Mouse (Mus musculus) liver, adult 2 months (tissue): ENCODE data around the gene Gatc. TPM values are rescaled to one million over a fixed set of nuclear protein-coding genes. Genes with fewer than 3 reads are reported as not detected.
A peak's percentile ranks its signal among the peaks of the same experiment; 100 is the strongest.

ENCODE experiments used
- DNase-seq: peaks from one replicate; pipeline ENCODE4 v3.0.0-alpha.2; 2011; ENCODE audit warnings: low read depth, low spot score; ENCODE audit errors: extremely low read depth
- H3K27ac ChIP-seq: fragments of 200-500 bp; replicated peaks from 2 replicates; pipeline ENCODE4 v1.5.1; 2012; ENCODE audit warnings: low read depth, mild to moderate bottlenecking, control low read depth, inconsistent platforms, low read length; ENCODE audit not compliant: insufficient read depth
- H3K27me3 ChIP-seq: fragments of 200-500 bp; 2 replicates; pipeline ENCODE4 v1.6.1; 2012; ENCODE audit warnings: mild to moderate bottlenecking, moderate library complexity, low read length, inconsistent platforms; ENCODE audit not compliant: control insufficient read depth, insufficient read depth
- H3K36me3 ChIP-seq: fragments of 200-500 bp; 2 replicates; pipeline ENCODE4 v1.6.1; 2012; ENCODE audit warnings: low read length, inconsistent platforms; ENCODE audit not compliant: control insufficient read depth, insufficient read depth
- H3K4me1 ChIP-seq: fragments of 200-500 bp; 2 replicates; pipeline ENCODE4 v1.6.1; 2011; ENCODE audit warnings: low read length; ENCODE audit not compliant: control insufficient read depth, insufficient read depth
- H3K4me3 ChIP-seq: fragments of 200-500 bp; 2 replicates; pipeline ENCODE4 v1.5.1; 2011; ENCODE audit warnings: low read depth, mild to moderate bottlenecking, control low read depth, low read length, moderate library complexity; ENCODE audit not compliant: insufficient read depth
- H3K79me2 ChIP-seq: fragments of 200-500 bp; 2 replicates; pipeline ENCODE4 v1.6.1; 2012; ENCODE audit warnings: inconsistent platforms, mild to moderate bottlenecking, low read length, moderate library complexity; ENCODE audit not compliant: control insufficient read depth, insufficient read depth
- H3K9ac ChIP-seq: fragments of 200-500 bp; 2 replicates; pipeline ENCODE4 v1.6.1; 2012; ENCODE audit warnings: low read depth, mild to moderate bottlenecking, control low read depth, inconsistent platforms, low read length
- CTCF ChIP-seq: fragments of 200-500 bp; IDR thresholded peaks from 2 replicates; pipeline ENCODE4 v1.5.1; 2011; ENCODE audit warnings: low read depth, low read length, control low read depth
- POLR2A ChIP-seq: fragments of 200-500 bp; IDR thresholded peaks from 2 replicates; pipeline ENCODE4 v1.6.1; 2011; ENCODE audit warnings: low read length, control low read depth; ENCODE audit not compliant: insufficient read depth; ENCODE audit errors: extremely low read depth
- WGBS: fragments of 180-500 bp; shearing (Covaris S2); methylation state at CpG from one replicate; pipeline ENCODE4 v1.1.7; 2018; 5-methylcytosine and 5-hydroxymethylcytosine counted together
- polyA plus RNA-seq: library from polyadenylated mRNA; depleted of rRNA; stranded (reverse); fragments of >200 nt; gene quantifications from 2 replicates; pipeline ENCODE4 v1.2.3, GENCODE M21; 2012
- total RNA-seq: library from RNA; depleted of rRNA; stranded (reverse); fragments of >200 nt; gene quantifications from 2 replicates; pipeline ENCODE4 v1.2.3, GENCODE M21; 2014

Gatc gene
- total and polyA plus RNA-seq, 2 experiments, result 6.3 to 11.0 TPM

GRCm38 (mm10) chr5:115326875-115327609, 13.9 kb downstream of the Gatc start, which contains the start of gene Srsf9:
Gene Srsf9, plus strand, starts transcription at chr5:115327177.
- H3K27me3 ChIP-seq, result no peaks in the 10 kb centered on the region
- H3K4me1 ChIP-seq, result 0 out of 2 replicates have a peak, but pooled peaks cover 6% of the 10 kb centered on the region
- under 1% methylated on average over 89 of the region's 97 CpGs for WGBS
- H3K36me3 ChIP-seq, result peaks cover 12% of the 10 kb centered on the region
- H3K79me2 ChIP-seq, result peaks cover 29% of the 10 kb centered on the region
- peak; percentile 76 for DNase-seq
- H3K27ac ChIP-seq, result peak within 1 kb of the TSS; percentile 51
- TF ChIP-seq POLR2A (0 out of 2 replicates have a peak, but pooled peaks have one; percentile 37), CTCF (no peak)
- peak within 1 kb of the TSS; percentile 97 for H3K4me3 ChIP-seq
- H3K9ac ChIP-seq, result peak within 1 kb of the TSS; percentile 96

- H3K9ac ChIP-seq, result peak overlapping the region; percentile 78
- peaks cover 6% of the 10 kb centered on the region for H3K36me3 ChIP-seq
- WGBS, result 24% methylated on average over 11 of the region's 11 CpGs
- H3K4me3 ChIP-seq, result peak overlapping the region; percentile 97
- 0 out of 2 replicates have a peak, but pooled peaks cover 6% of the 10 kb centered on the region for H3K4me1 ChIP-seq
- H3K27me3 ChIP-seq, result no peaks in the 10 kb centered on the region
- peak overlapping the region; percentile 51 for H3K27ac ChIP-seq
- TF ChIP-seq POLR2A (no peak), CTCF (no peak)
- DNase-seq, result no peak
- H3K79me2 ChIP-seq, result peaks cover 29% of the 10 kb centered on the region
These were observed 14.6 kb downstream of the Gatc start for GRCm38 (mm10) chr5:115326256-115326831.

DNA sequence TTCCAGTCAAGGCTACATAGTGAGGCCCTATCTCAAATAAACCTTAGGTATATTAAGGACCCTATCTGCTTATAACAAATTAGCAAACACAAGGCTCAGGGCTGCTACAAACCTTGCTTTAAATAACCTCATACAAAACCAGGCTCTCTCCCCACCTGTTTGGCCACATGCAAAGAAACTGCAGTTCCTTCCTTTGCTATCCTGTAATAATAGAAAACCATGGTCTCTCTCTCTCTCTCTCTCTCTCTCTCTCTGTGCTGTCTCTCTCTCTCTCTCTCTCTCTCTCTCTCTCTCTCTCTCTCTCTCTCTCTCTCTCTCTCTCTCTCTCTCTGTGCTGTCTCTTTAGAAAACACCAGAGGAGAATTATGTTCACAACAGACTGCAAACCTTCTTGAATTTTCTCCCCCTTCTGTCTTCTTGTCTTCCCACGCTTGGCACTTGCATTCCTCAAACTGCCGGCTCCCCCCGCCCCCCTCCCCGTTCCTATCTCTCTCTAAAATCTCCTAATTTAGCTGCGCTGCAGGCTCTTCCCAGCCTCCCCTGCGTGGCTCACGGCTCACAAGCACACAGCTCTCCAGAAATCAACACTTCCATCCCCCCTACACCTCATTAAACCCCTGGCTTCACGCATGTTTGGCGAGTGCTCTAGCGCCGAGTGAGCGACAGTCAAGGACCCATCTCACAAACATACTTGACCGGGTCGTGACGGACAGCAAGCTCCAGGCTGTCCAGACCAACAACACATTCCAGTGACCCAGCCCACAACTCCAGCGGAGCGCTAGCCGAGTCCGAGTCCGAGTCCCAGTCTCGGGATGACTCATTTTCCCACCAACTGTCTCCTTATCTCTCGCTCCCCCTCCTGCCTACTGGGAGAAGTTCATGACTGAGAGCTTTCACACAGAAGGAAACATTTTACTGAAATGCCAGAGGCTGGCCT, 21.7 kb downstream of the Gatc start:
- no peaks in the 10 kb centered on the region for H3K27me3 ChIP-seq
- TF ChIP-seq POLR2A (no peak), CTCF (peak; percentile 28; the same call in 1 of the 2 replicates)
- H3K4me1 ChIP-seq, result 0 out of 2 replicates have a peak, but pooled peaks cover 3% of the 10 kb centered on the region
- H3K27ac ChIP-seq, result no peak overlapping the region
- H3K4me3 ChIP-seq, result peak overlapping the region; percentile 18
- no peaks in the 10 kb centered on the region for H3K36me3 ChIP-seq
- 9% methylated on average over 22 of the region's 22 CpGs for WGBS
- no peaks in the 10 kb centered on the region for H3K79me2 ChIP-seq
- H3K9ac ChIP-seq, result peak overlapping the region; percentile 3; the same call in 1 of the 2 replicates
- DNase-seq, result peak; percentile 21

DNA sequence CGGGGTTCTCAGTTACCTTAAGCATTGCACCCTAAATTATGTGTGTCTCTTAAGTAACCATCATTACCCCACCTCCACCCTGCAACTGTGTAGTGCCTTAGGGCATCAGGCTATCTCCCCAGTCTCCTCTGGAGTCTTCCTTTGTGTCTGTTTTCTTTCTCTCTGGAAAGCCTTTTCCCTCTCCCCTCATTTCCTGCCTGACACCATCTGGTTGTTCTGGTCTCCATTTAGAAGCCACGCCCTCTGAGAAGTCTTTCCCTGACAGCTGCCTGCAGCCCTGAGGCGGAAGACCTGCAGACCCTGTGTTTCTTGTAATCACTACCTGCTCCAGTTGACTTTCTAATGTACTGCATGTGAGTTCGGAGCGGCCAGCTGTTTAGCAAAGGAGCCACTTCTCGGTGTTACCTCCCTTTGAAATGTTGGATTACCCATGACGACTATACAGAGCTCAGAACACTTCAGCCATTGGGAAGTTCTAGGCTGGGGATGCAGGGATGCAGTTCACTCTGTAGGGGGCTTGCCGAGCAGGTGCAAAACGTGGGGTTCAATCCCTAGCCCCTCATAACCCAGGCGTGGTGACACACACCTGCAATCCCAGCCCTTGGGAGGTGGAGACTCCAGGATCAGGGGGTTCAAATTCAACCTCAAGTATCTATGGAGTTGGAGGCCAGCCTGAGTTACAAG, 23.2 kb downstream of the Gatc start:
- H3K27ac ChIP-seq, result no peak overlapping the region
- WGBS, result 52% methylated on average over 10 of the region's 10 CpGs
- no peak for TF ChIP-seq POLR2A
- TF ChIP-seq CTCF, result no peak

GRCm38 (mm10) chr5:115316968-115317644, 23.9 kb downstream of the Gatc start:
- H3K27me3 ChIP-seq, result no peaks in the 10 kb centered on the region
- H3K79me2 ChIP-seq, result no peaks in the 10 kb centered on the region
- no peaks in the 10 kb centered on the region for H3K36me3 ChIP-seq
- H3K4me1 ChIP-seq, result 0 out of 2 replicates have a peak, but pooled peaks cover 3% of the 10 kb centered on the region
- 54% methylated on average over 14 of the region's 14 CpGs for WGBS
- H3K27ac ChIP-seq, result no peak overlapping the region
- H3K9ac ChIP-seq, result no peak overlapping the region
- TF ChIP-seq POLR2A (no peak), CTCF (no peak)
- H3K4me3 ChIP-seq, result no peak overlapping the region
- DNase-seq, result no peak

More for the DNA sequence above, 23.2 kb downstream of the Gatc start:
- Histone ChIP-seq H3K27me3 (no peaks in the 10 kb centered on the region), H3K79me2 (no peaks in the 10 kb centered on the region), H3K4me1 (0 out of 2 replicates have a peak, but pooled peaks cover 3% of the 10 kb centered on the region), H3K36me3 (no peaks in the 10 kb centered on the region), H3K9ac (no peak overlapping the region), H3K4me3 (no peak overlapping the region)
- DNase-seq, result no peak
